Mouse (Mus musculus): ENCODE measurements around the gene Map4k5. TPM values are rescaled to one million over a fixed set of nuclear protein-coding genes. Genes with fewer than 3 reads are reported as not detected.
A peak's percentile ranks its signal among the peaks of the same experiment; 100 is the strongest.

Gene Map4k5
- polyA plus RNA-seq, 1 experiment from 2014 or later, result 33.7 TPM

- Histone ChIP-seq H3K9me3 (no peaks in the 10 kb centered on the region), H3K36me3 (replicated peaks) (no peaks in the 10 kb centered on the region), H3K27ac (replicated peaks) (peak overlapping the region; percentile 81), H3K27me3 (replicated peaks; ENCODE audit: low read depth, poor library complexity, severe bottlenecking) (peaks cover 15% of the 10 kb centered on the region), H3K4me1 (peaks cover 14% of the 10 kb centered on the region), H3K4me3 (peak overlapping the region; percentile 62)
- peak; percentile 24 for DNase-seq (ENCODE audit: low spot score)
- 29% methylated on average over 19 of the region's 19 CpGs for WGBS
These were observed 15.5 kb upstream of the Map4k5 start for GRCm38 (mm10) chr12:69908511-69908900.

- 1% methylated on average over 30 of the region's 30 CpGs for WGBS
- H3K27ac ChIP-seq (replicated peaks), result peak overlapping the region; percentile 81
These were observed 14.9 kb upstream of the Map4k5 start for GRCm38 (mm10) chr12:69907667-69908510.

GRCm38 (mm10) chr12:69904991-69905390, 12.0 kb upstream of the Map4k5 start:
- no peak for DNase-seq (ENCODE audit: low spot score)
- Histone ChIP-seq H3K4me1 (peaks cover 14% of the 10 kb centered on the region), H3K9me3 (no peaks in the 10 kb centered on the region), H3K27ac (replicated peaks) (no peak overlapping the region), H3K4me3 (no peak overlapping the region), H3K27me3 (replicated peaks; ENCODE audit: low read depth, poor library complexity, severe bottlenecking) (peaks cover 15% of the 10 kb centered on the region), H3K36me3 (replicated peaks) (no peaks in the 10 kb centered on the region)
- 87% methylated on average over 2 of the region's 2 CpGs for WGBS

More at GRCm38 (mm10) chr12:69907667-69908510, 14.9 kb upstream of the Map4k5 start:
- peak; percentile 77 for DNase-seq (ENCODE audit: low spot score)
- Histone ChIP-seq H3K4me1 (peaks cover 14% of the 10 kb centered on the region), H3K4me3 (peak overlapping the region; percentile 62), H3K27me3 (replicated peaks; ENCODE audit: low read depth, poor library complexity, severe bottlenecking) (peaks cover 15% of the 10 kb centered on the region), H3K36me3 (replicated peaks) (no peaks in the 10 kb centered on the region), H3K9me3 (no peaks in the 10 kb centered on the region)

GRCm38 (mm10) chr12:69898119-69898518, 5.1 kb upstream of the Map4k5 start:
- no peaks in the 10 kb centered on the region for H3K27me3 ChIP-seq (replicated peaks; ENCODE audit: low read depth, poor library complexity, severe bottlenecking)
- no peak overlapping the region for H3K4me3 ChIP-seq
- no peak for DNase-seq (ENCODE audit: low spot score)
- WGBS, result 87% methylated on average over 4 of the region's 4 CpGs
- no peak overlapping the region for H3K27ac ChIP-seq (replicated peaks)
- H3K9me3 ChIP-seq, result no peaks in the 10 kb centered on the region
- H3K36me3 ChIP-seq (replicated peaks), result no peaks in the 10 kb centered on the region
- H3K4me1 ChIP-seq, result peaks cover 2% of the 10 kb centered on the region

GRCm38 (mm10) chr12:69895046-69895445, 2.0 kb upstream of the Map4k5 start:
- WGBS, result 70% methylated on average over 2 of the region's 2 CpGs
- no peak for DNase-seq (ENCODE audit: low spot score)
- Histone ChIP-seq H3K9me3 (no peaks in the 10 kb centered on the region), H3K36me3 (replicated peaks) (no peaks in the 10 kb centered on the region; the same call in 1 of the 2 replicates), H3K4me1 (peaks cover 27% of the 10 kb centered on the region), H3K4me3 (no peak overlapping the region), H3K27me3 (replicated peaks; ENCODE audit: low read depth, poor library complexity, severe bottlenecking) (no peaks in the 10 kb centered on the region), H3K27ac (replicated peaks) (no peak overlapping the region)

GRCm38 (mm10) chr12:69893927-69894326, 927 bp upstream of the Map4k5 start:
- peak; percentile 24 for DNase-seq (ENCODE audit: low spot score)
- WGBS, result 63% methylated on average over 6 of the region's 6 CpGs

GRCm38 (mm10) chr12:69891721-69892120, 1.3 kb downstream of the Map4k5 start:
- no peak for DNase-seq (ENCODE audit: low spot score)
- no peaks in the 10 kb centered on the region for H3K27me3 ChIP-seq (replicated peaks; ENCODE audit: low read depth, poor library complexity, severe bottlenecking)
- H3K4me1 ChIP-seq, result peaks cover 47% of the 10 kb centered on the region
- H3K9me3 ChIP-seq, result no peaks in the 10 kb centered on the region
- 52% methylated on average over 3 of the region's 3 CpGs for WGBS
- peaks cover 15% of the 10 kb centered on the region for H3K36me3 ChIP-seq (replicated peaks)
- peak overlapping the region; percentile 98 for H3K27ac ChIP-seq (replicated peaks)
- peak overlapping the region; percentile 92 for H3K4me3 ChIP-seq

More at GRCm38 (mm10) chr12:69893927-69894326, 927 bp upstream of the Map4k5 start:
- Histone ChIP-seq H3K4me3 (peak overlapping the region; percentile 92; the same call in 1 of the 2 replicates), H3K27ac (replicated peaks) (no peak overlapping the region), H3K27me3 (replicated peaks; ENCODE audit: low read depth, poor library complexity, severe bottlenecking) (no peaks in the 10 kb centered on the region), H3K36me3 (replicated peaks) (peaks cover 3% of the 10 kb centered on the region; the same call in 1 of the 2 replicates), H3K4me1 (peaks cover 35% of the 10 kb centered on the region), H3K9me3 (no peaks in the 10 kb centered on the region)

GRCm38 (mm10) chr12:69890476-69890875, 2.5 kb downstream of the Map4k5 start:
- no peaks in the 10 kb centered on the region for H3K27me3 ChIP-seq (replicated peaks; ENCODE audit: low read depth, poor library complexity, severe bottlenecking)
- DNase-seq (ENCODE audit: low spot score), result peak; percentile 31
- peak overlapping the region; percentile 63 for H3K27ac ChIP-seq (replicated peaks)
- H3K36me3 ChIP-seq (replicated peaks), result peaks cover 22% of the 10 kb centered on the region
- H3K4me3 ChIP-seq, result peak overlapping the region; percentile 92
- 29% methylated on average over 5 of the region's 5 CpGs for WGBS
- H3K9me3 ChIP-seq, result no peaks in the 10 kb centered on the region
- peaks cover 47% of the 10 kb centered on the region for H3K4me1 ChIP-seq

- WGBS, result 52% methylated on average over 6 of the region's 6 CpGs
- DNase-seq (ENCODE audit: low spot score), result no peak
- no peaks in the 10 kb centered on the region for H3K9me3 ChIP-seq
- H3K27me3 ChIP-seq (replicated peaks; ENCODE audit: low read depth, poor library complexity, severe bottlenecking), result no peaks in the 10 kb centered on the region
- peaks cover 47% of the 10 kb centered on the region for H3K4me1 ChIP-seq
- H3K36me3 ChIP-seq (replicated peaks), result peaks cover 23% of the 10 kb centered on the region
- peak overlapping the region; percentile 92 for H3K4me3 ChIP-seq
- H3K27ac ChIP-seq (replicated peaks), result peak overlapping the region; percentile 63
These were observed 2.9 kb downstream of the Map4k5 start for GRCm38 (mm10) chr12:69890051-69890450.

- Histone ChIP-seq H3K4me3 (no peak overlapping the region), H3K27ac (replicated peaks) (no peak overlapping the region), H3K36me3 (replicated peaks) (peaks cover 32% of the 10 kb centered on the region), H3K9me3 (no peaks in the 10 kb centered on the region), H3K4me1 (peaks cover 47% of the 10 kb centered on the region), H3K27me3 (replicated peaks; ENCODE audit: low read depth, poor library complexity, severe bottlenecking) (no peaks in the 10 kb centered on the region)
- 58% methylated on average over 1 of the region's 1 CpGs for WGBS
- DNase-seq (ENCODE audit: low spot score), result no peak
These were observed 4.7 kb downstream of the Map4k5 start for GRCm38 (mm10) chr12:69888345-69888744.

- H3K4me1 ChIP-seq, result peaks cover 42% of the 10 kb centered on the region
- H3K36me3 ChIP-seq (replicated peaks), result peaks cover 34% of the 10 kb centered on the region
- no peak overlapping the region for H3K4me3 ChIP-seq
- H3K27me3 ChIP-seq (replicated peaks; ENCODE audit: low read depth, poor library complexity, severe bottlenecking), result no peaks in the 10 kb centered on the region
- DNase-seq (ENCODE audit: low spot score), result no peak
- no peaks in the 10 kb centered on the region for H3K9me3 ChIP-seq
- WGBS, result 76% methylated on average over 6 of the region's 6 CpGs
- no peak overlapping the region for H3K27ac ChIP-seq (replicated peaks)
These were observed 5.2 kb downstream of the Map4k5 start for GRCm38 (mm10) chr12:69887776-69888175.

- Histone ChIP-seq H3K27ac (replicated peaks) (no peak overlapping the region), H3K4me3 (no peak overlapping the region), H3K36me3 (replicated peaks) (peaks cover 34% of the 10 kb centered on the region), H3K27me3 (replicated peaks; ENCODE audit: low read depth, poor library complexity, severe bottlenecking) (no peaks in the 10 kb centered on the region), H3K9me3 (no peaks in the 10 kb centered on the region), H3K4me1 (peaks cover 43% of the 10 kb centered on the region)
- no peak for DNase-seq (ENCODE audit: low spot score)
- 96% methylated on average over 5 of the region's 5 CpGs for WGBS
These were observed 7.7 kb downstream of the Map4k5 start for GRCm38 (mm10) chr12:69885170-69885923.
